Mouse (Mus musculus) lung, embryonic 14.5 days (tissue): ENCODE measurements around the gene Zfp362. TPM values are rescaled to one million over a fixed set of nuclear protein-coding genes. Genes with fewer than 3 reads are reported as not detected.

Source experiments
- ATAC-seq: fragments of 200-750 bp; cut with Nextera tagmentation; 2 replicates; pipeline ENCODE4 v1.8.0; 2017; ENCODE audit warnings: mild to moderate bottlenecking, moderate TSS enrichment, moderate library complexity; ENCODE audit not compliant: insufficient read depth
- DNase-seq: peaks from one replicate; pipeline ENCODE4 v3.0.0-alpha.2; 2015
- H3K27ac ChIP-seq: fragments of 300-500 bp; sonication (generic); 2 replicates; pipeline ENCODE4 v1.5.1; 2014; ENCODE audit warnings: low read depth, mild to moderate bottlenecking, moderate library complexity
- H3K27me3 ChIP-seq: fragments of 300-500 bp; sonication (generic); 2 replicates; pipeline ENCODE4 v1.6.1; 2014; ENCODE audit warnings: low read length, control low read depth; ENCODE audit not compliant: insufficient read depth
- H3K36me3 ChIP-seq: fragments of 300-500 bp; sonication (generic); 2 replicates; pipeline ENCODE4 v1.6.1; 2014; ENCODE audit warnings: control low read depth; ENCODE audit not compliant: insufficient read depth
- H3K4me1 ChIP-seq: fragments of 300-500 bp; sonication (generic); 2 replicates; pipeline ENCODE4 v1.6.1; 2014; ENCODE audit warnings: antibody characterized with exemption, control low read depth; ENCODE audit not compliant: insufficient read depth
- H3K4me2 ChIP-seq: fragments of 300-500 bp; sonication (generic); 2 replicates; pipeline ENCODE4 v1.6.1; 2014; ENCODE audit warnings: mild to moderate bottlenecking
- H3K4me3 ChIP-seq: fragments of 300-500 bp; sonication (generic); 2 replicates; pipeline ENCODE4 v1.5.1; 2014; ENCODE audit warnings: low read depth, low read length
- H3K9ac ChIP-seq: fragments of 300-500 bp; sonication (generic); 2 replicates; pipeline ENCODE4 v1.6.1; 2014
- H3K9me3 ChIP-seq: fragments of 300-500 bp; sonication (generic); 2 replicates; pipeline ENCODE4 v1.6.1; 2016; ENCODE audit warnings: low read depth, low read length, control low read depth
- CTCF ChIP-seq: IDR thresholded peaks from 2 replicates; pipeline ENCODE4 v1.5.1; 2016; ENCODE audit warnings: antibody characterized with exemption, low read depth
- WGBS: fragments of 180-500 bp; shearing (Covaris S2); extraction: QIAGEN DNeasy Blood & Tissue Kit; methylation state at CpG from one replicate; pipeline ENCODE4 v1.1.7; 2014; 5-methylcytosine and 5-hydroxymethylcytosine counted together
- polyA plus RNA-seq: library from polyadenylated mRNA; unstranded; fragments of >200 nt; fragmentation: Nextera tagmentation; extraction: Ambion mirVana; gene quantifications from 2 replicates; pipeline ENCODE4 v1.2.1, GENCODE M21; 2014

The Zfp362 gene
- polyA plus RNA-seq, 1 experiment from 2014 or later: 48.0 TPM

DNA sequence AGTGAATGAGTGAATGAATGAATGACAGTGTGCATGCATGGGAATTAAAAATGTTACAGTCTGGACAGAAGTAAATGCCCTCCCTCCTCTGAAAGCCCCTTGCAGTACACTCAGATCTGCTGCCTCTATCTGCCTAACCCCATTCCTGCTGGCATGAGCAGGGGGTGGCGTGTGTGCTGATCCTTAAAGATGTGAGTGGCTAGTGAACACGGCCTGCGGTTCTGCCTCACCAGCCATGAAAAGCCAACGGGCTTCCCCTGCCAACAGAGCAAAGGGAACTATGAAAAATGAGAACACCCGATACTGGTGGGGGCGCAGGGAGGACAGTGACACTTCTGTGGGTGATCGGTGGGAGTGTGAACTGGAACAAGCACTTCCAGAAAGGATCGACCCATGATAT is 9.1 kb downstream of the Zfp362 start:
- no peak overlapping the region for H3K4me2 ChIP-seq
- WGBS: 65% methylated on average over 8 of the region's 8 CpGs
- no peak for TF ChIP-seq CTCF
- no peaks in the 10 kb centered on the region for H3K27me3 ChIP-seq
- H3K4me3 ChIP-seq: no peak overlapping the region
- H3K9me3 ChIP-seq: no peaks in the 10 kb centered on the region
- ATAC-seq (no peak), DNase-seq (no peak)
- H3K27ac ChIP-seq: no peak overlapping the region
- peaks cover 10% of the 10 kb centered on the region for H3K4me1 ChIP-seq
- peaks cover 16% of the 10 kb centered on the region for H3K36me3 ChIP-seq
- H3K9ac ChIP-seq: no peak overlapping the region; the same call in 1 of the 2 replicates

DNA sequence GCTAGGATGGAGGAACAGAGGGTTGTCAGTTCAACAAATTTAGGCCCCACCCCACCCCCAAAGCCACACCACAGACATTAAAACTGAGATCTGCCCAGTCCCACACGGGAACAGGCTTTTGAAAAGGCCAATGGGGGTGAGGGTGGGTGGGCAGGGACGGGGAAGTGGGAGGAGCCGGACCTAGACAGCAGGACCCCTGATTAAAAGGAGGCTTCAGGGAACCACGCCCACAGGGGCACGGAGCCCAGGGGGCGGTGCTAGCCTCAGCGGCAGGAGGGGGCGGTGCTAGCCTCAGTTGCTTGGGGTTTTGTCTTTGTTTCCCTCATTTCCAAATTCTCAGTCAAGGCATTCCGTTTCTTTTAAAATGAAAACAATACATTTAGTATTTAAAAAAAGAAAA is 10.2 kb downstream of the Zfp362 start:
- peak overlapping the region; percentile 54; the same call in 1 of the 2 replicates for H3K27ac ChIP-seq

GRCm38 (mm10) chr4:128794198-128794597 is 11.6 kb downstream of the Zfp362 start:
- Histone ChIP-seq H3K9me3 (no peaks in the 10 kb centered on the region), H3K4me2 (no peak overlapping the region), H3K27me3 (no peaks in the 10 kb centered on the region), H3K4me1 (peaks cover 10% of the 10 kb centered on the region), H3K36me3 (peaks cover 28% of the 10 kb centered on the region), H3K4me3 (no peak overlapping the region), H3K27ac (no peak overlapping the region), H3K9ac (no peak overlapping the region)
- ATAC-seq: no peak
- WGBS: 85% methylated on average over 8 of the region's 8 CpGs
- TF ChIP-seq CTCF: no peak
- DNase-seq: no peak

More for the DNA sequence above, 10.2 kb downstream of the Zfp362 start:
- Histone ChIP-seq H3K9me3 (no peaks in the 10 kb centered on the region), H3K36me3 (peaks cover 16% of the 10 kb centered on the region), H3K27me3 (no peaks in the 10 kb centered on the region), H3K4me1 (peaks cover 10% of the 10 kb centered on the region), H3K9ac (no peak overlapping the region), H3K4me2 (peak overlapping the region; percentile 36), H3K4me3 (no peak overlapping the region)
- WGBS: 16% methylated on average over 9 of the region's 9 CpGs
- peak; percentile 61; the same call in 1 of the 2 replicates for ATAC-seq
- no peak for TF ChIP-seq CTCF
- DNase-seq: peak; percentile 85

DNA sequence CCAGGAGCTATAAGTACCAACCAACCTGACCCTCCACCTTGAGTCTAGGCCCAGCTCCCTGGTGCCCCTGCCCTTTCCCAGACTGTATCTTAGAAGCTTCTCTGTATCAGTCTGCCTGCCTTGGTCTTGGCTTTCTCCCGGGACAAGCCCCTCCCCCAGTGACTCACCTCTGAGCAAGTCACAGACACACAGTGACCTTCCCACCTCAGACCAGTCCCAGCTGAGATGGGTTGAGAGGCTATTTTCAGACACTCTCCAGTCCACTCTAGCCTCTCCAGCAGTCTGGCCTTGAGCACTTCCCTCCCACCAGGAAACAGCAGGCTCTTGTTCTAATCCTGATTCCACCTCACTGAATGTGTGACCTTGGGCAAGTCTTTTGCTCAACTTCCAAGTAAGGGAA is 12.1 kb downstream of the Zfp362 start:
- H3K9me3 ChIP-seq: no peaks in the 10 kb centered on the region
- no peak for TF ChIP-seq CTCF
- 21% methylated on average over 1 of the region's 1 CpGs for WGBS
- DNase-seq (no peak), ATAC-seq (no peak)
- H3K4me1 ChIP-seq: peaks cover 10% of the 10 kb centered on the region
- H3K4me2 ChIP-seq: no peak overlapping the region
- H3K36me3 ChIP-seq: peaks cover 29% of the 10 kb centered on the region
- no peak overlapping the region for H3K9ac ChIP-seq
- no peaks in the 10 kb centered on the region for H3K27me3 ChIP-seq
- H3K27ac ChIP-seq: no peak overlapping the region
- no peak overlapping the region for H3K4me3 ChIP-seq

DNA sequence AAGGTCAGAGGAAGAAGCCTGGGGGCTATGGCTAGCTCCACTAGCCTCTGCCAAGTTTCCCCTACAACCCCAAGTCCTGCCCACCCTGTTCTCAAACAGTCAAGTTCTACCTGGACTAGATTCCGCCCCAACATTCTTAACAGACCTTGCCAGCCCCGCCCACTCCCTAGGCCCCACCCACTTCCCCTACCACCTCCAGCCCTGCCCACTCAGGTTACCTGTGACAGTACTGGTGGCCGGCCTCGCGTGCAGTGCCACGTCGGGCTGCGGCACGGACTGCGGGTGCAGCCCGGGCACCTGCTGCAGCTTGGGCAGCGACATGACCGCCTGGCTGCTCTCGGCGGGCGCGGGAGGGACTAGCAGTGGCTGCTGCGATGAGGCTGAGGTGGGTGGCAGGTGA is 16.2 kb downstream of the Zfp362 start:
- no peak overlapping the region for H3K4me3 ChIP-seq
- no peak overlapping the region for H3K27ac ChIP-seq
- peaks cover 62% of the 10 kb centered on the region for H3K36me3 ChIP-seq
- no peaks in the 10 kb centered on the region for H3K4me1 ChIP-seq
- H3K9ac ChIP-seq: no peak overlapping the region
- WGBS: 47% methylated on average over 18 of the region's 18 CpGs
- no peak for DNase-seq
- H3K9me3 ChIP-seq: no peaks in the 10 kb centered on the region
- no peak for TF ChIP-seq CTCF
- ATAC-seq: peak; percentile 21; the same call in 1 of the 2 replicates
- no peaks in the 10 kb centered on the region for H3K27me3 ChIP-seq
- peak overlapping the region; percentile 41 for H3K4me2 ChIP-seq

DNA sequence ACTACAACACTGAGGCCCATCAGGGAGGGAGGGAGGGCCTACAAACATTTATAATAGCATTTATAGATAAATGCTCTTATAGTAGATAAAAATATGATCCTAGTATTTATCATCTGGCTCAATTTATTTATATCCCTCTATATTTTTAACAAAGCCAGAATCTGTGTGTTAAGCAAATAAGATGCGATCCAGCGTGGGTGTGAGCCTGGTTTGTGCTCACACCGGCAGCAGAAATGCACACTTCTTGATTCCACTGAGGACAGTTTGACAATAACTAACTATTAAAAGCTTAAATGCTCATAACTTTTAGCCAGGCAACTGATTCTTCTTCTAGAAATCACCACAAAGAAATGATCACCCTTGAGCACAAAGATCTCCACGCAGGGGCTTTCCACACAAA is 17.7 kb downstream of the Zfp362 start:
- no peak for DNase-seq
- Histone ChIP-seq H3K27me3 (no peaks in the 10 kb centered on the region), H3K4me2 (no peak overlapping the region), H3K4me3 (no peak overlapping the region), H3K9me3 (no peaks in the 10 kb centered on the region), H3K36me3 (peaks cover 64% of the 10 kb centered on the region), H3K4me1 (no peaks in the 10 kb centered on the region), H3K9ac (no peak overlapping the region), H3K27ac (no peak overlapping the region)
- no peak for ATAC-seq
- 90% methylated on average over 4 of the region's 4 CpGs for WGBS
- no peak for TF ChIP-seq CTCF

DNA sequence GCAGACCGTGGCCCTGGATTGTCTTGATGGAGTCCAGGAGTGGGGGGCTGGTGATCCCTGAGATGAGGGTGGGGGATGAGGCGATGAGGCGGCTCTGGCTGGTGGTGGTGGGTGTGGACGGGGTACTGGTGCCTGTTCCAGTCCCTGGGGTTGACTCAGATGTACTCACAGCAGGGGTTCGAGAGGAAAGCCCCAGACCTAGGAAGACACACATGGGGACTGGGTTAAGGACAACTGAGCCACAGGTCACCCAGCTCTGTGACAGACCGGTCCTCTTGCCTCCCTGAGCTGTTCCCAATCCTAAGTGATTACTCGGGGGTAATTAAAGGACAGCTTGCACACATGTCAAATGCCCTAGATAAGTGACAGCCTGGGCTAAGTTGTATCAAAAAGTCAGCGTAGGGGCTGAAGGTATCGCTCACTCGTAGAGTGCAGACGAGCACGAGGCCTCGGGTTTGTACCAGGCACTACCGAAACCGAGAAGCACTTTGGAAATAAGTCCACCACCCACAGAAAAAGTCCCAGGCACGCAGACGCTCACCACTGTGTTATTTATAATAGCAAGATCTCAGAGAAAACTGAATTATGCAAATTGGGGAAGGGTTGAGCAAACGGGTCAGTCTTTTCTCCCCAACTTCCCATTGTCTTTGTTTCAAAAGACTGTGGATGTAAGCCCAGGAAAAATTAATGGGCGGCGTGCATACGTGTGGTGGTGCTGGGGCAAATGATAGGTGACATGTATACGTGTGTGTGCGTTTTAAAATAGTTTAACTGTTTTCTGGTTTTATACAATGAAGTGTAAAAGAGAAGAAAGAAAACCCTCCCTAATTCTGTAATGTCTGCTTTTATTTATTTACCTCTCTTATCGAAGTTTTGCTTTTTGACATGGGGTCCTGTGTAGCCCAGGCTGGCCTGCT is 18.6 kb downstream of the Zfp362 start:
- no peak overlapping the region for H3K9ac ChIP-seq
- H3K4me2 ChIP-seq: no peak overlapping the region
- H3K36me3 ChIP-seq: peaks cover 73% of the 10 kb centered on the region
- TF ChIP-seq CTCF: no peak
- DNase-seq (no peak), ATAC-seq (no peak)
- H3K27ac ChIP-seq: no peak overlapping the region
- H3K4me3 ChIP-seq: no peak overlapping the region
- no peaks in the 10 kb centered on the region for H3K27me3 ChIP-seq
- H3K9me3 ChIP-seq: no peaks in the 10 kb centered on the region
- H3K4me1 ChIP-seq: no peaks in the 10 kb centered on the region
- WGBS: 89% methylated on average over 24 of the region's 24 CpGs
